Mouse (Mus musculus): ENCODE measurements at regions not wholly inside any gene's neighbourhood (a gene's known extent, or its start where the extent isn't known, plus 50 kb on each side); places are given as distances from the start of the nearest gene placed in this dataset.

- no peak for TF ChIP-seq CTCF (IDR thresholded peaks at IDR 0.05; ENCODE audit: low read depth)
- no peak for TF ChIP-seq EP300 (IDR thresholded peaks at IDR 0.05; ENCODE audit: low read depth)
Observed at GRCm38 (mm10) chr3:143722571-143722970, 482.4 kb downstream of the Lmo4 start.

Data from heart, postnatal 0 days (tissue).